Mouse (Mus musculus) testis, adult 2 months (tissue): ENCODE data around the gene Nkx2-5. TPM values are rescaled to one million over a fixed set of nuclear protein-coding genes. Genes with fewer than 3 reads are reported as not detected.

Source experiments
- H3K27ac ChIP-seq: fragments of 200-500 bp; 2 replicates; pipeline ENCODE4 v1.5.1; 2012; ENCODE audit warnings: low read depth, low read length; ENCODE audit not compliant: control insufficient read depth, insufficient read depth
- H3K27me3 ChIP-seq: fragments of 200-500 bp; 2 replicates; pipeline ENCODE4 v1.6.1; 2012; ENCODE audit warnings: mild to moderate bottlenecking, low read length, moderate library complexity; ENCODE audit not compliant: control insufficient read depth, insufficient read depth
- H3K36me3 ChIP-seq: fragments of 200-500 bp; 2 replicates; pipeline ENCODE4 v1.6.1; 2012; ENCODE audit warnings: mild to moderate bottlenecking, low read length; ENCODE audit not compliant: control insufficient read depth, insufficient read depth
- H3K4me1 ChIP-seq: fragments of 200-500 bp; 2 replicates; pipeline ENCODE4 v1.6.1; 2012; ENCODE audit warnings: low read length; ENCODE audit not compliant: control insufficient read depth, insufficient read depth
- H3K4me3 ChIP-seq: fragments of 200-500 bp; 2 replicates; pipeline ENCODE4 v1.5.1; 2012; ENCODE audit warnings: low read depth, mild to moderate bottlenecking, low read length, moderate library complexity, mixed read lengths; ENCODE audit not compliant: control insufficient read depth
- CTCF ChIP-seq: fragments of 200-500 bp; IDR thresholded peaks from 2 replicates; pipeline ENCODE4 v1.5.1; 2012; ENCODE audit warnings: low read depth, mild to moderate bottlenecking, inconsistent platforms, low read length, moderate library complexity; ENCODE audit not compliant: control insufficient read depth, insufficient read depth, insufficient replicate concordance
- POLR2A ChIP-seq: fragments of 200-500 bp; IDR thresholded peaks from 2 replicates; pipeline ENCODE4 v1.6.1; 2012; ENCODE audit warnings: low read depth, mild to moderate bottlenecking, inconsistent platforms, low read length, moderate library complexity; ENCODE audit not compliant: control insufficient read depth
- polyA plus RNA-seq: library from polyadenylated mRNA; depleted of rRNA; stranded (reverse); fragments of >200 nt; gene quantifications from 2 replicates; pipeline ENCODE4 v1.2.3, GENCODE M21; 2012

The Nkx2-5 gene
- polyA plus RNA-seq, 1 experiment: not detected

GRCm38 (mm10) chr17:26816810-26817209, 28.0 kb downstream of the Nkx2-5 start:
- no peak overlapping the region for H3K27ac ChIP-seq
- H3K27me3 ChIP-seq: no peaks in the 10 kb centered on the region
- TF ChIP-seq POLR2A: no peak
- TF ChIP-seq CTCF: no peak
- H3K4me1 ChIP-seq: no peaks in the 10 kb centered on the region
- no peaks in the 10 kb centered on the region for H3K36me3 ChIP-seq
- H3K4me3 ChIP-seq: no peak overlapping the region

- Histone ChIP-seq H3K27ac (no peak overlapping the region), H3K4me1 (no peaks in the 10 kb centered on the region), H3K4me3 (no peak overlapping the region), H3K36me3 (no peaks in the 10 kb centered on the region), H3K27me3 (no peaks in the 10 kb centered on the region)
- no peak for TF ChIP-seq POLR2A
- TF ChIP-seq CTCF: no peak
Measured at GRCm38 (mm10) chr17:26813497-26813896, 31.3 kb downstream of the Nkx2-5 start.

- Histone ChIP-seq H3K36me3 (no peaks in the 10 kb centered on the region), H3K27ac (no peak overlapping the region), H3K4me1 (no peaks in the 10 kb centered on the region), H3K4me3 (no peak overlapping the region), H3K27me3 (no peaks in the 10 kb centered on the region)
- TF ChIP-seq POLR2A (no peak), CTCF (no peak)
Measured at GRCm38 (mm10) chr17:26812607-26813006, 32.2 kb downstream of the Nkx2-5 start.

GRCm38 (mm10) chr17:26802886-26803285, 41.9 kb downstream of the Nkx2-5 start:
- Histone ChIP-seq H3K36me3 (no peaks in the 10 kb centered on the region), H3K27me3 (no peaks in the 10 kb centered on the region), H3K4me1 (no peaks in the 10 kb centered on the region), H3K27ac (no peak overlapping the region), H3K4me3 (no peak overlapping the region)
- TF ChIP-seq CTCF: no peak
- no peak for TF ChIP-seq POLR2A

- Histone ChIP-seq H3K36me3 (no peaks in the 10 kb centered on the region), H3K4me3 (no peak overlapping the region), H3K27me3 (no peaks in the 10 kb centered on the region), H3K27ac (no peak overlapping the region), H3K4me1 (no peaks in the 10 kb centered on the region)
- TF ChIP-seq POLR2A (no peak), CTCF (no peak)
Measured at GRCm38 (mm10) chr17:26797379-26798128, 47.3 kb downstream of the Nkx2-5 start.

- Histone ChIP-seq H3K4me1 (no peaks in the 10 kb centered on the region), H3K27ac (no peak overlapping the region), H3K36me3 (no peaks in the 10 kb centered on the region; the same call in none of the 2 replicates), H3K27me3 (no peaks in the 10 kb centered on the region), H3K4me3 (no peak overlapping the region)
- no peak for TF ChIP-seq CTCF
- no peak for TF ChIP-seq POLR2A
Measured at GRCm38 (mm10) chr17:26795386-26795785, 49.4 kb downstream of the Nkx2-5 start.

GRCm38 (mm10) chr17:26794744-26795143, 50.1 kb downstream of the Nkx2-5 start:
- Histone ChIP-seq H3K4me1 (no peaks in the 10 kb centered on the region), H3K27ac (no peak overlapping the region), H3K36me3 (no peaks in the 10 kb centered on the region; the same call in none of the 2 replicates), H3K27me3 (no peaks in the 10 kb centered on the region), H3K4me3 (no peak overlapping the region)
- TF ChIP-seq POLR2A: no peak
- peak; percentile 40; the same call in 1 of the 2 replicates for TF ChIP-seq CTCF
